Mouse (Mus musculus): Measurements from ENCODE around the gene Ap2s1. TPM values are rescaled to one million over a fixed set of nuclear protein-coding genes. Genes with fewer than 3 reads are reported as not detected.
"Not testable (repeated sequence)": the region's sequence is repeated elsewhere in the genome, so short reads cannot be mapped to it uniquely, and the experiment has no call there.

The Ap2s1 gene
- polyA plus RNA-seq (2015; fragmentation: Nextera tagmentation; extraction: Ambion mirVana), result 444 and 451 TPM in 2 replicates

GRCm38 (mm10) chr7:16738073-16738696, at the start of gene Ap2s1:
Ap2s1 (plus strand) TSS chr7:16738410.
- under 1% methylated on average over 34 of the region's 34 CpGs for WGBS
- H3K27ac ChIP-seq (replicated peaks), result peak within 1 kb of the TSS; percentile 58

GRCm38 (mm10) chr7:16689196-16689595, 49.0 kb upstream of the Ap2s1 start:
- Histone ChIP-seq H3K4me3 (no peak overlapping the region), H3K9ac (no peak overlapping the region), H3K27me3 (no peaks in the 10 kb centered on the region), H3K4me1 (replicated peaks) (no peaks in the 10 kb centered on the region), H3K4me2 (no peak overlapping the region), H3K9me3 (0 out of 2 replicates have a peak, but pooled peaks cover 7% of the 10 kb centered on the region), H3K36me3 (no peaks in the 10 kb centered on the region), H3K27ac (replicated peaks) (no peak overlapping the region)
- no peak for ATAC-seq (ENCODE audit: low FRiP score, low read depth)
- WGBS, result 77% methylated on average over 5 of the region's 5 CpGs

More at GRCm38 (mm10) chr7:16738073-16738696, at the start of gene Ap2s1:
- Histone ChIP-seq H3K4me2 (peak within 1 kb of the TSS; percentile 92), H3K9me3 (no peaks in the 10 kb centered on the region), H3K27me3 (no peaks in the 10 kb centered on the region), H3K4me1 (replicated peaks) (peaks cover 21% of the 10 kb centered on the region), H3K36me3 (peaks cover 2% of the 10 kb centered on the region; the same call in 1 of the 2 replicates), H3K4me3 (peak within 1 kb of the TSS; percentile 78), H3K9ac (peak within 1 kb of the TSS; percentile 87)
- peak; percentile 96 for ATAC-seq (ENCODE audit: low FRiP score, low read depth)

- 38% methylated on average over 3 of the region's 3 CpGs for WGBS
- Histone ChIP-seq H3K4me2 (no peak overlapping the region), H3K9ac (no peak overlapping the region), H3K27me3 (no peaks in the 10 kb centered on the region), H3K4me3 (no peak overlapping the region), H3K4me1 (replicated peaks) (no peaks in the 10 kb centered on the region), H3K27ac (replicated peaks) (no peak overlapping the region), H3K9me3 (no peaks in the 10 kb centered on the region), H3K36me3 (no peaks in the 10 kb centered on the region)
- ATAC-seq (ENCODE audit: low FRiP score, low read depth), result no peak
Measured at GRCm38 (mm10) chr7:16695025-16695424, 43.2 kb upstream of the Ap2s1 start.

GRCm38 (mm10) chr7:16699042-16699441, 39.2 kb upstream of the Ap2s1 start:
- no peaks in the 10 kb centered on the region for H3K9me3 ChIP-seq
- no peaks in the 10 kb centered on the region for H3K4me1 ChIP-seq (replicated peaks)
- H3K4me2 ChIP-seq, result no peak overlapping the region
- no peak overlapping the region for H3K27ac ChIP-seq (replicated peaks)
- no peaks in the 10 kb centered on the region for H3K36me3 ChIP-seq
- WGBS, result 65% methylated on average over 2 of the region's 2 CpGs
- no peak overlapping the region for H3K9ac ChIP-seq
- no peak for ATAC-seq (ENCODE audit: low FRiP score, low read depth)
- H3K27me3 ChIP-seq, result no peaks in the 10 kb centered on the region
- H3K4me3 ChIP-seq, result no peak overlapping the region

- no peak overlapping the region for H3K9ac ChIP-seq
- 82% methylated on average over 5 of the region's 5 CpGs for WGBS
- H3K4me1 ChIP-seq (replicated peaks), result no peaks in the 10 kb centered on the region
Measured at GRCm38 (mm10) chr7:16700583-16700982, 37.6 kb upstream of the Ap2s1 start.

GRCm38 (mm10) chr7:16706385-16706784, 31.8 kb upstream of the Ap2s1 start:
- no peaks in the 10 kb centered on the region for H3K27me3 ChIP-seq
- H3K4me1 ChIP-seq (replicated peaks), result no peaks in the 10 kb centered on the region
- H3K36me3 ChIP-seq, result no peaks in the 10 kb centered on the region
- no peaks in the 10 kb centered on the region for H3K9me3 ChIP-seq
- 72% methylated on average over 9 of the region's 9 CpGs for WGBS
- H3K4me2 ChIP-seq, result no peak overlapping the region
- H3K4me3 ChIP-seq, result no peak overlapping the region
- H3K27ac ChIP-seq (replicated peaks), result no peak overlapping the region
- no peak for ATAC-seq (ENCODE audit: low FRiP score, low read depth)
- no peak overlapping the region for H3K9ac ChIP-seq

More at GRCm38 (mm10) chr7:16700583-16700982, 37.6 kb upstream of the Ap2s1 start:
- Histone ChIP-seq H3K27me3 (no peaks in the 10 kb centered on the region), H3K9me3 (no peaks in the 10 kb centered on the region), H3K36me3 (no peaks in the 10 kb centered on the region), H3K4me3 (no peak overlapping the region), H3K4me2 (no peak overlapping the region), H3K27ac (replicated peaks) (no peak overlapping the region)
- no peak for ATAC-seq (ENCODE audit: low FRiP score, low read depth)

- H3K4me3 ChIP-seq, result no peak overlapping the region
- no peaks in the 10 kb centered on the region for H3K27me3 ChIP-seq
- no peak overlapping the region for H3K4me2 ChIP-seq
- WGBS, result 33% methylated on average over 9 of the region's 9 CpGs
- H3K9ac ChIP-seq, result no peak overlapping the region
- no peaks in the 10 kb centered on the region for H3K4me1 ChIP-seq (replicated peaks)
- no peaks in the 10 kb centered on the region for H3K36me3 ChIP-seq
- ATAC-seq (ENCODE audit: low FRiP score, low read depth), result no peak
- no peak overlapping the region for H3K27ac ChIP-seq (replicated peaks)
- H3K9me3 ChIP-seq, result no peaks in the 10 kb centered on the region
Measured at GRCm38 (mm10) chr7:16708244-16708643, 30.0 kb upstream of the Ap2s1 start.

GRCm38 (mm10) chr7:16710604-16711003, 27.6 kb upstream of the Ap2s1 start:
- H3K9me3 ChIP-seq, result no peaks in the 10 kb centered on the region
- H3K36me3 ChIP-seq, result no peaks in the 10 kb centered on the region
- no peak overlapping the region for H3K27ac ChIP-seq (replicated peaks)
- no peak for ATAC-seq (ENCODE audit: low FRiP score, low read depth)
- H3K4me3 ChIP-seq, result no peak overlapping the region
- H3K9ac ChIP-seq, result no peak overlapping the region
- H3K4me2 ChIP-seq, result no peak overlapping the region
- no peaks in the 10 kb centered on the region for H3K27me3 ChIP-seq
- no peaks in the 10 kb centered on the region for H3K4me1 ChIP-seq (replicated peaks)
- WGBS, result 73% methylated on average over 5 of the region's 5 CpGs

- no peak overlapping the region for H3K4me3 ChIP-seq
- no peaks in the 10 kb centered on the region for H3K27me3 ChIP-seq
- H3K36me3 ChIP-seq, result no peaks in the 10 kb centered on the region
- H3K4me2 ChIP-seq, result no peak overlapping the region
- no peak overlapping the region for H3K9ac ChIP-seq
- H3K9me3 ChIP-seq, result no peaks in the 10 kb centered on the region
- H3K4me1 ChIP-seq (replicated peaks), result no peaks in the 10 kb centered on the region
- 77% methylated on average over 13 of the region's 13 CpGs for WGBS
- no peak overlapping the region for H3K27ac ChIP-seq (replicated peaks)
- no peak for ATAC-seq (ENCODE audit: low FRiP score, low read depth)
Measured at GRCm38 (mm10) chr7:16712633-16713415, 25.4 kb upstream of the Ap2s1 start.

GRCm38 (mm10) chr7:16716456-16717152, 21.6 kb upstream of the Ap2s1 start:
- not testable (repeated sequence) for H3K4me2 ChIP-seq; ATAC-seq (ENCODE audit: low FRiP score, low read depth); H3K4me3 ChIP-seq; H3K27me3 ChIP-seq; H3K4me1 ChIP-seq (replicated peaks); H3K9ac ChIP-seq; H3K9me3 ChIP-seq; H3K27ac ChIP-seq (replicated peaks); H3K36me3 ChIP-seq
- 48% methylated on average over 8 of the region's 8 CpGs for WGBS

GRCm38 (mm10) chr7:16721629-16722028, 16.6 kb upstream of the Ap2s1 start, which contains the start of gene Ceacam9:
Ceacam9 (plus strand) TSS chr7:16721929.
- Histone ChIP-seq H3K9me3 (no peaks in the 10 kb centered on the region), H3K4me3 (no peak within 1 kb of the TSS), H3K27me3 (no peaks in the 10 kb centered on the region), H3K4me1 (replicated peaks) (no peaks in the 10 kb centered on the region), H3K36me3 (no peaks in the 10 kb centered on the region), H3K9ac (no peak within 1 kb of the TSS), H3K4me2 (no peak within 1 kb of the TSS), H3K27ac (replicated peaks) (no peak within 1 kb of the TSS)
- WGBS, result 93% methylated on average over 2 of the region's 2 CpGs
- no peak for ATAC-seq (ENCODE audit: low FRiP score, low read depth)

GRCm38 (mm10) chr7:16722490-16722889, 15.7 kb upstream of the Ap2s1 start:
- H3K4me1 ChIP-seq (replicated peaks); H3K27me3 ChIP-seq; H3K9me3 ChIP-seq; H3K4me3 ChIP-seq; H3K27ac ChIP-seq (replicated peaks); H3K36me3 ChIP-seq; H3K9ac ChIP-seq; H3K4me2 ChIP-seq; ATAC-seq (ENCODE audit: low FRiP score, low read depth): not testable (repeated sequence)
- WGBS, result 79% methylated on average over 3 of the region's 3 CpGs
